Mouse (Mus musculus): ENCODE measurements around the gene Adamts18.
"Not testable (repeated sequence)": the region's sequence is repeated elsewhere in the genome, so short reads cannot be mapped to it uniquely, and the experiment has no call there.

- TF ChIP-seq POLR2A (IDR thresholded peaks at IDR 0.05; ENCODE audit: low read depth, low read length); CTCF (IDR thresholded peaks at IDR 0.05; ENCODE audit: extremely low read depth, insufficient read length, insufficient replicate concordance, low read depth, low read length): not testable (repeated sequence)
Observed at GRCm38 (mm10) chr8:113800556-113800955, 48.0 kb downstream of the Adamts18 start.
